Mouse (Mus musculus): ENCODE measurements around the gene Macrod1. TPM values are rescaled to one million over a fixed set of nuclear protein-coding genes. Genes with fewer than 3 reads are reported as not detected.
"Not testable (repeated sequence)": the region's sequence is repeated elsewhere in the genome, so short reads cannot be mapped to it uniquely, and the experiment has no call there.

Macrod1 gene
- total RNA-seq, 2 experiments from 2014 or later = 240 to 243 TPM

- intact Hi-C loops (cut with DNase I); DNase-seq (ENCODE audit: low spot score): not testable (repeated sequence)
Observed at GRCm38 (mm10) chr19:7075336-7075735, 18.7 kb downstream of the Macrod1 start.

- intact Hi-C loops (cut with DNase I) = no loop called here
- no peak for DNase-seq (ENCODE audit: low spot score)
Observed at GRCm38 (mm10) chr19:7077666-7078065, 21.1 kb downstream of the Macrod1 start.

- intact Hi-C loops (cut with DNase I) = no loop called here
Observed at GRCm38 (mm10) chr19:7078271-7078670, 21.7 kb downstream of the Macrod1 start.

GRCm38 (mm10) chr19:7081516-7082266, 25.1 kb downstream of the Macrod1 start:
- no peak for DNase-seq (ENCODE audit: low spot score)
- intact Hi-C loops (cut with DNase I) = no loop called here

More at GRCm38 (mm10) chr19:7078271-7078670, 21.7 kb downstream of the Macrod1 start:
- no peak for DNase-seq (ENCODE audit: low spot score)

GRCm38 (mm10) chr19:7083035-7083794, 26.6 kb downstream of the Macrod1 start:
- intact Hi-C loops (cut with DNase I) = no loop called here
- no peak for DNase-seq (ENCODE audit: low spot score)

- intact Hi-C loops (cut with DNase I) = no loop called here
- no peak for DNase-seq (ENCODE audit: low spot score)
Observed at GRCm38 (mm10) chr19:7084734-7085133, 28.1 kb downstream of the Macrod1 start.

GRCm38 (mm10) chr19:7088558-7088957, 31.9 kb downstream of the Macrod1 start:
- intact Hi-C loops (cut with DNase I) = no loop called here

GRCm38 (mm10) chr19:7089050-7089449, 32.4 kb downstream of the Macrod1 start:
- intact Hi-C loops (cut with DNase I) = no loop called here
- no peak for DNase-seq (ENCODE audit: low spot score)

More at GRCm38 (mm10) chr19:7088558-7088957, 31.9 kb downstream of the Macrod1 start:
- DNase-seq (ENCODE audit: low spot score) = no peak

GRCm38 (mm10) chr19:7089842-7090251, 33.2 kb downstream of the Macrod1 start:
- DNase-seq (ENCODE audit: low spot score) = no peak
- intact Hi-C loops (cut with DNase I) = no loop called here

GRCm38 (mm10) chr19:7090369-7091064, 33.9 kb downstream of the Macrod1 start:
- no peak for DNase-seq (ENCODE audit: low spot score)
- intact Hi-C loops (cut with DNase I) = no loop called here

- DNase-seq (ENCODE audit: low spot score) = no peak
- intact Hi-C loops (cut with DNase I) = no loop called here
Observed at GRCm38 (mm10) chr19:7091448-7092050, 34.9 kb downstream of the Macrod1 start.

- DNase-seq (ENCODE audit: low spot score) = no peak
- intact Hi-C loops (cut with DNase I) = no loop called here
Observed at GRCm38 (mm10) chr19:7092756-7093155, 36.1 kb downstream of the Macrod1 start.

GRCm38 (mm10) chr19:7099620-7100155, 43.1 kb downstream of the Macrod1 start:
- intact Hi-C loops (cut with DNase I) = no loop called here
- no peak for DNase-seq (ENCODE audit: low spot score)

GRCm38 (mm10) chr19:7102039-7102438, 45.4 kb downstream of the Macrod1 start:
- intact Hi-C loops (cut with DNase I) = no loop called here
- no peak for DNase-seq (ENCODE audit: low spot score)

- intact Hi-C loops (cut with DNase I) = no loop called here
- no peak for DNase-seq (ENCODE audit: low spot score)
Observed at GRCm38 (mm10) chr19:7103349-7103992, 46.9 kb downstream of the Macrod1 start.

GRCm38 (mm10) chr19:7103993-7104401, 47.4 kb downstream of the Macrod1 start:
- no peak for DNase-seq (ENCODE audit: low spot score)
- intact Hi-C loops (cut with DNase I) = no loop called here

- no peak for DNase-seq (ENCODE audit: low spot score)
- intact Hi-C loops (cut with DNase I) = no loop called here
Observed at GRCm38 (mm10) chr19:7105544-7105943, 48.9 kb downstream of the Macrod1 start, which contains the start of gene Flrt1. TSS of gene Flrt1 (minus strand) at chr19:7105729.

- no peak for DNase-seq (ENCODE audit: low spot score)
- intact Hi-C loops (cut with DNase I) = no loop called here
Observed at GRCm38 (mm10) chr19:7106566-7106965, 50.0 kb downstream of the Macrod1 start.

GRCm38 (mm10) chr19:7107174-7107573, 50.6 kb downstream of the Macrod1 start:
- intact Hi-C loops (cut with DNase I) = no loop called here
- DNase-seq (ENCODE audit: low spot score) = no peak
